Mouse (Mus musculus): ENCODE measurements around the gene Tenm2.

GRCm38 (mm10) chr11:36692637-36693036 lies 543.1 kb downstream of the Tenm2 start:
- no peak for TF ChIP-seq EP300 (IDR thresholded peaks at IDR 0.05)
- TF ChIP-seq CTCF (IDR thresholded peaks at IDR 0.05) = no peak; the same call in 1 of the 2 replicates

Measured in lung, postnatal 0 days (tissue).